Mouse (Mus musculus) limb, embryonic 11.5 days (tissue): ENCODE results near the gene Golph3l. TPM values are rescaled to one million over a fixed set of nuclear protein-coding genes. Genes with fewer than 3 reads are reported as not detected.

Source experiments
- ATAC-seq: fragments of 200-750 bp; cut with Nextera tagmentation; 2 replicates; pipeline ENCODE4 v1.8.0; 2017; ENCODE audit warnings: low read depth; ENCODE audit not compliant: insufficient number of reproducible peaks, low FRiP score, low TSS enrichment
- DNase-seq: peaks from one replicate; pipeline ENCODE4 v3.0.0-alpha.2; 2015; ENCODE audit warnings: low spot score
- H3K27ac ChIP-seq: fragments of 300-500 bp; sonication (generic); replicated peaks from 2 replicates; pipeline ENCODE4 v1.5.1; 2014; ENCODE audit warnings: low read depth, mild to moderate bottlenecking, low read length
- H3K27me3 ChIP-seq: fragments of 300-500 bp; sonication (generic); 2 replicates; pipeline ENCODE4 v1.6.1; 2014; ENCODE audit warnings: mild to moderate bottlenecking, low read length, mixed read lengths; ENCODE audit not compliant: control insufficient read depth, insufficient read depth
- H3K36me3 ChIP-seq: fragments of 300-500 bp; sonication (generic); 2 replicates; pipeline ENCODE4 v1.6.1; 2014; ENCODE audit warnings: mild to moderate bottlenecking, low read length, moderate library complexity, mixed read lengths; ENCODE audit not compliant: control insufficient read depth, insufficient read depth
- H3K4me1 ChIP-seq: fragments of 300-500 bp; sonication (generic); 2 replicates; pipeline ENCODE4 v1.6.1; 2014; ENCODE audit warnings: low read length, mixed read lengths; ENCODE audit not compliant: control insufficient read depth, insufficient read depth
- H3K4me2 ChIP-seq: fragments of 300-500 bp; sonication (generic); 2 replicates; pipeline ENCODE4 v1.6.1; 2014; ENCODE audit warnings: low read depth, mild to moderate bottlenecking, moderate library complexity; ENCODE audit not compliant: severe bottlenecking
- H3K4me3 ChIP-seq: fragments of 300-500 bp; sonication (generic); 2 replicates; pipeline ENCODE4 v1.5.1; 2014; ENCODE audit warnings: low read depth, low read length
- H3K9ac ChIP-seq: fragments of 300-500 bp; sonication (generic); 2 replicates; pipeline ENCODE4 v1.6.1; 2014; ENCODE audit warnings: mild to moderate bottlenecking, low read length
- H3K9me3 ChIP-seq: fragments of 300-500 bp; sonication (generic); 2 replicates; pipeline ENCODE4 v1.6.1; 2016; ENCODE audit warnings: low read length; ENCODE audit not compliant: control insufficient read depth
- whole genome bisulfite sequencing: fragments of 180-500 bp; shearing (Covaris S2); extraction: QIAGEN DNeasy Blood & Tissue Kit; methylation state at CpG from one replicate; pipeline ENCODE4 v1.1.7; 2014; 5-methylcytosine and 5-hydroxymethylcytosine counted together
- polyA plus RNA-seq: library from polyadenylated mRNA; unstranded; fragments of >200 nt; fragmentation: Nextera tagmentation; extraction: Ambion mirVana; gene quantifications from 2 replicates; pipeline ENCODE4 v1.2.1, GENCODE M21; 2014

Golph3l gene
- polyA plus RNA-seq, 1 experiment from 2014 or later = 38.1 TPM

- peaks cover 9% of the 10 kb centered on the region for H3K4me1 ChIP-seq
- DNase-seq (no peak), ATAC-seq (no peak)
- 69% methylated on average over 7 of the region's 7 CpGs for WGBS
- no peak overlapping the region for H3K4me3 ChIP-seq
- no peak overlapping the region for H3K9ac ChIP-seq
- H3K4me2 ChIP-seq = no peak overlapping the region
- peaks cover 4% of the 10 kb centered on the region; the same call in 1 of the 2 replicates for H3K36me3 ChIP-seq
- H3K27me3 ChIP-seq = no peaks in the 10 kb centered on the region
- H3K9me3 ChIP-seq = no peaks in the 10 kb centered on the region
- H3K27ac ChIP-seq = no peak overlapping the region
Measured at GRCm38 (mm10) chr3:95661945-95662715, 73.4 kb downstream of the Golph3l start.

- H3K27ac ChIP-seq = no peak overlapping the region
- H3K9me3 ChIP-seq = no peaks in the 10 kb centered on the region
- H3K27me3 ChIP-seq = no peaks in the 10 kb centered on the region
- peaks cover 4% of the 10 kb centered on the region; the same call in 1 of the 2 replicates for H3K36me3 ChIP-seq
- no peak overlapping the region for H3K4me2 ChIP-seq
- H3K4me3 ChIP-seq = no peak overlapping the region
- 80% methylated on average over 7 of the region's 7 CpGs for WGBS
- DNase-seq (no peak), ATAC-seq (no peak)
- no peak overlapping the region for H3K9ac ChIP-seq
- peaks cover 9% of the 10 kb centered on the region for H3K4me1 ChIP-seq
Measured at GRCm38 (mm10) chr3:95662724-95663449, 74.2 kb downstream of the Golph3l start.

GRCm38 (mm10) chr3:95663486-95663885 lies 74.8 kb downstream of the Golph3l start:
- Histone ChIP-seq H3K9me3 (no peaks in the 10 kb centered on the region), H3K4me3 (no peak overlapping the region), H3K36me3 (peaks cover 4% of the 10 kb centered on the region; the same call in 1 of the 2 replicates), H3K4me1 (peaks cover 9% of the 10 kb centered on the region), H3K4me2 (no peak overlapping the region), H3K27me3 (no peaks in the 10 kb centered on the region), H3K9ac (no peak overlapping the region), H3K27ac (no peak overlapping the region)
- ATAC-seq (no peak), DNase-seq (no peak)
- 81% methylated on average over 2 of the region's 2 CpGs for WGBS

- Histone ChIP-seq H3K27ac (no peak overlapping the region), H3K36me3 (peaks cover 4% of the 10 kb centered on the region), H3K27me3 (no peaks in the 10 kb centered on the region), H3K4me1 (peaks cover 9% of the 10 kb centered on the region), H3K4me3 (no peak overlapping the region), H3K4me2 (no peak overlapping the region), H3K9me3 (no peaks in the 10 kb centered on the region), H3K9ac (no peak overlapping the region)
- WGBS = 88% methylated on average over 3 of the region's 3 CpGs
- DNase-seq (no peak), ATAC-seq (no peak)
Measured at GRCm38 (mm10) chr3:95663969-95664608, 75.4 kb downstream of the Golph3l start.

- H3K4me3 ChIP-seq = no peak overlapping the region
- H3K4me1 ChIP-seq = peaks cover 9% of the 10 kb centered on the region
- H3K9me3 ChIP-seq = no peaks in the 10 kb centered on the region
- peaks cover 8% of the 10 kb centered on the region for H3K36me3 ChIP-seq
- ATAC-seq (no peak), DNase-seq (no peak)
- no peak overlapping the region for H3K4me2 ChIP-seq
- no peak overlapping the region for H3K27ac ChIP-seq
- no peaks in the 10 kb centered on the region for H3K27me3 ChIP-seq
- WGBS = 84% methylated on average over 4 of the region's 4 CpGs
- no peak overlapping the region for H3K9ac ChIP-seq
Measured at GRCm38 (mm10) chr3:95664940-95665352, 76.2 kb downstream of the Golph3l start.

- H3K27ac ChIP-seq = no peak overlapping the region
- no peak overlapping the region for H3K9ac ChIP-seq
- no peaks in the 10 kb centered on the region for H3K9me3 ChIP-seq
- H3K36me3 ChIP-seq = peaks cover 8% of the 10 kb centered on the region
- no peaks in the 10 kb centered on the region for H3K27me3 ChIP-seq
- no peak overlapping the region for H3K4me2 ChIP-seq
- DNase-seq (no peak), ATAC-seq (no peak)
- H3K4me3 ChIP-seq = no peak overlapping the region
- 38% methylated on average over 6 of the region's 6 CpGs for WGBS
- no peaks in the 10 kb centered on the region for H3K4me1 ChIP-seq
Measured at GRCm38 (mm10) chr3:95666124-95666844, 77.5 kb downstream of the Golph3l start.

GRCm38 (mm10) chr3:95667521-95667920 lies 78.8 kb downstream of the Golph3l start:
- 0 out of 2 replicates have a peak overlapping the region, but pooled peaks have one; percentile 30 for H3K27ac ChIP-seq
- ATAC-seq = no peak
- no peak for DNase-seq
- H3K36me3 ChIP-seq = peaks cover 8% of the 10 kb centered on the region
- WGBS = 72% methylated on average over 4 of the region's 4 CpGs
- no peaks in the 10 kb centered on the region for H3K27me3 ChIP-seq
- no peak overlapping the region for H3K9ac ChIP-seq
- peaks cover 7% of the 10 kb centered on the region for H3K4me1 ChIP-seq
- no peak overlapping the region for H3K4me3 ChIP-seq
- no peak overlapping the region for H3K4me2 ChIP-seq
- H3K9me3 ChIP-seq = no peaks in the 10 kb centered on the region

GRCm38 (mm10) chr3:95668026-95668425 lies 79.3 kb downstream of the Golph3l start:
- Histone ChIP-seq H3K9ac (no peak overlapping the region), H3K4me1 (peaks cover 12% of the 10 kb centered on the region), H3K36me3 (peaks cover 8% of the 10 kb centered on the region), H3K27ac (no peak overlapping the region; the same call in 1 of the 2 replicates), H3K9me3 (no peaks in the 10 kb centered on the region), H3K4me3 (no peak overlapping the region), H3K4me2 (no peak overlapping the region), H3K27me3 (no peaks in the 10 kb centered on the region)
- 57% methylated on average over 7 of the region's 7 CpGs for WGBS
- DNase-seq = no peak
- no peak for ATAC-seq
